Mouse (Mus musculus): ENCODE results near the gene Iqch. TPM values are rescaled to one million over a fixed set of nuclear protein-coding genes. Genes with fewer than 3 reads are reported as not detected.

Gene Iqch
- polyA plus RNA-seq, 1 experiment from 2014 or later = 0.04 TPM

- 86% methylated on average over 2 of the region's 2 CpGs for WGBS
- no peaks in the 10 kb centered on the region for H3K36me3 ChIP-seq
- ATAC-seq (replicated peaks; ENCODE audit: insufficient number of reproducible peaks, insufficient read depth, low FRiP score, low read depth) = no peak
- no peak overlapping the region for H3K4me2 ChIP-seq
- no peaks in the 10 kb centered on the region; the same call in 1 of the 2 replicates for H3K4me1 ChIP-seq (replicated peaks)
- H3K27ac ChIP-seq = no peak overlapping the region
- no peak overlapping the region for H3K4me3 ChIP-seq
- no peaks in the 10 kb centered on the region for H3K9me3 ChIP-seq (replicated peaks)
- H3K9ac ChIP-seq = no peak overlapping the region
- no peaks in the 10 kb centered on the region for H3K27me3 ChIP-seq
Observed at GRCm38 (mm10) chr9:63523937-63524253, 78.4 kb downstream of the Iqch start.

- H3K27ac ChIP-seq = no peak overlapping the region
- ATAC-seq (replicated peaks; ENCODE audit: insufficient number of reproducible peaks, insufficient read depth, low FRiP score, low read depth) = no peak
- H3K27me3 ChIP-seq = no peaks in the 10 kb centered on the region
- no peaks in the 10 kb centered on the region for H3K9me3 ChIP-seq (replicated peaks)
- H3K9ac ChIP-seq = no peak overlapping the region
- H3K4me2 ChIP-seq = no peak overlapping the region
- H3K36me3 ChIP-seq = no peaks in the 10 kb centered on the region
- no peaks in the 10 kb centered on the region; the same call in 1 of the 2 replicates for H3K4me1 ChIP-seq (replicated peaks)
- WGBS = 91% methylated on average over 14 of the region's 14 CpGs
- no peak overlapping the region for H3K4me3 ChIP-seq
Observed at GRCm38 (mm10) chr9:63523251-63523936, 78.9 kb downstream of the Iqch start.

- Histone ChIP-seq H3K4me2 (no peak overlapping the region), H3K36me3 (no peaks in the 10 kb centered on the region), H3K9me3 (replicated peaks) (no peaks in the 10 kb centered on the region), H3K27me3 (no peaks in the 10 kb centered on the region), H3K9ac (no peak overlapping the region), H3K4me1 (replicated peaks) (no peaks in the 10 kb centered on the region), H3K4me3 (no peak overlapping the region), H3K27ac (no peak overlapping the region)
- no peak for ATAC-seq (replicated peaks; ENCODE audit: insufficient number of reproducible peaks, insufficient read depth, low FRiP score, low read depth)
- WGBS = 65% methylated on average over 5 of the region's 5 CpGs
Observed at GRCm38 (mm10) chr9:63512851-63513250, 89.4 kb downstream of the Iqch start.

- ATAC-seq (replicated peaks; ENCODE audit: insufficient number of reproducible peaks, insufficient read depth, low FRiP score, low read depth) = no peak
- Histone ChIP-seq H3K4me2 (no peak overlapping the region), H3K36me3 (no peaks in the 10 kb centered on the region), H3K27me3 (no peaks in the 10 kb centered on the region), H3K9me3 (replicated peaks) (no peaks in the 10 kb centered on the region), H3K9ac (no peak overlapping the region), H3K4me1 (replicated peaks) (no peaks in the 10 kb centered on the region), H3K27ac (no peak overlapping the region), H3K4me3 (no peak overlapping the region)
- WGBS = 71% methylated on average over 4 of the region's 4 CpGs
Observed at GRCm38 (mm10) chr9:63511034-63511433, 91.3 kb downstream of the Iqch start.

GRCm38 (mm10) chr9:63507110-63507509, 95.2 kb downstream of the Iqch start:
- no peak overlapping the region for H3K27ac ChIP-seq
- no peak overlapping the region for H3K4me2 ChIP-seq
- 59% methylated on average over 8 of the region's 8 CpGs for WGBS
- no peak for ATAC-seq (replicated peaks; ENCODE audit: insufficient number of reproducible peaks, insufficient read depth, low FRiP score, low read depth)
- no peak overlapping the region for H3K4me3 ChIP-seq
- H3K9ac ChIP-seq = no peak overlapping the region
- no peaks in the 10 kb centered on the region for H3K36me3 ChIP-seq
- no peaks in the 10 kb centered on the region; the same call in 1 of the 2 replicates for H3K4me1 ChIP-seq (replicated peaks)
- no peaks in the 10 kb centered on the region for H3K9me3 ChIP-seq (replicated peaks)
- no peaks in the 10 kb centered on the region for H3K27me3 ChIP-seq

- no peak for ATAC-seq (replicated peaks; ENCODE audit: insufficient number of reproducible peaks, insufficient read depth, low FRiP score, low read depth)
- Histone ChIP-seq H3K36me3 (no peaks in the 10 kb centered on the region), H3K27me3 (no peaks in the 10 kb centered on the region), H3K9me3 (replicated peaks) (no peaks in the 10 kb centered on the region), H3K4me2 (no peak overlapping the region), H3K4me3 (no peak overlapping the region), H3K27ac (no peak overlapping the region), H3K9ac (no peak overlapping the region), H3K4me1 (replicated peaks) (no peaks in the 10 kb centered on the region; the same call in 1 of the 2 replicates)
- 70% methylated on average over 2 of the region's 2 CpGs for WGBS
Observed at GRCm38 (mm10) chr9:63503890-63504289, 98.4 kb downstream of the Iqch start.

GRCm38 (mm10) chr9:63501516-63501915, 100.8 kb downstream of the Iqch start:
- no peaks in the 10 kb centered on the region for H3K36me3 ChIP-seq
- H3K9ac ChIP-seq = no peak overlapping the region
- no peak overlapping the region for H3K4me2 ChIP-seq
- 89% methylated on average over 1 of the region's 1 CpGs for WGBS
- H3K27me3 ChIP-seq = no peaks in the 10 kb centered on the region
- no peaks in the 10 kb centered on the region; the same call in 1 of the 2 replicates for H3K4me1 ChIP-seq (replicated peaks)
- H3K4me3 ChIP-seq = no peak overlapping the region
- H3K9me3 ChIP-seq (replicated peaks) = no peaks in the 10 kb centered on the region
- ATAC-seq (replicated peaks; ENCODE audit: insufficient number of reproducible peaks, insufficient read depth, low FRiP score, low read depth) = no peak
- no peak overlapping the region for H3K27ac ChIP-seq

GRCm38 (mm10) chr9:63499912-63500311, 102.4 kb downstream of the Iqch start:
- Histone ChIP-seq H3K27ac (no peak overlapping the region), H3K4me3 (no peak overlapping the region), H3K4me1 (replicated peaks) (no peaks in the 10 kb centered on the region; the same call in 1 of the 2 replicates), H3K9me3 (replicated peaks) (no peaks in the 10 kb centered on the region), H3K4me2 (no peak overlapping the region), H3K36me3 (no peaks in the 10 kb centered on the region), H3K27me3 (no peaks in the 10 kb centered on the region), H3K9ac (no peak overlapping the region)
- no peak for ATAC-seq (replicated peaks; ENCODE audit: insufficient number of reproducible peaks, insufficient read depth, low FRiP score, low read depth)
- WGBS = 69% methylated on average over 8 of the region's 8 CpGs

- Histone ChIP-seq H3K4me2 (no peak overlapping the region), H3K36me3 (no peaks in the 10 kb centered on the region), H3K4me1 (replicated peaks) (peaks cover 4% of the 10 kb centered on the region; the same call in 1 of the 2 replicates), H3K9ac (no peak overlapping the region), H3K27me3 (no peaks in the 10 kb centered on the region), H3K4me3 (no peak overlapping the region), H3K9me3 (replicated peaks) (no peaks in the 10 kb centered on the region), H3K27ac (no peak overlapping the region)
- ATAC-seq (replicated peaks; ENCODE audit: insufficient number of reproducible peaks, insufficient read depth, low FRiP score, low read depth) = no peak
- 79% methylated on average over 2 of the region's 2 CpGs for WGBS
Observed at GRCm38 (mm10) chr9:63495786-63496185, 106.5 kb downstream of the Iqch start.

GRCm38 (mm10) chr9:63493746-63494145, 108.5 kb downstream of the Iqch start:
- Histone ChIP-seq H3K9me3 (replicated peaks) (no peaks in the 10 kb centered on the region), H3K9ac (no peak overlapping the region), H3K4me1 (replicated peaks) (peaks cover 4% of the 10 kb centered on the region; the same call in 1 of the 2 replicates), H3K4me3 (no peak overlapping the region), H3K4me2 (no peak overlapping the region), H3K36me3 (no peaks in the 10 kb centered on the region), H3K27ac (no peak overlapping the region), H3K27me3 (no peaks in the 10 kb centered on the region)
- ATAC-seq (replicated peaks; ENCODE audit: insufficient number of reproducible peaks, insufficient read depth, low FRiP score, low read depth) = no peak
- WGBS = 91% methylated on average over 4 of the region's 4 CpGs

- Histone ChIP-seq H3K4me2 (0 out of 2 replicates have a peak overlapping the region, but pooled peaks have one; percentile 5), H3K27ac (no peak overlapping the region), H3K27me3 (no peaks in the 10 kb centered on the region), H3K36me3 (no peaks in the 10 kb centered on the region), H3K4me1 (replicated peaks) (peaks cover 4% of the 10 kb centered on the region; the same call in 1 of the 2 replicates), H3K9ac (no peak overlapping the region), H3K9me3 (replicated peaks) (no peaks in the 10 kb centered on the region), H3K4me3 (no peak overlapping the region)
- no peak for ATAC-seq (replicated peaks; ENCODE audit: insufficient number of reproducible peaks, insufficient read depth, low FRiP score, low read depth)
- WGBS = 9% methylated on average over 9 of the region's 9 CpGs
Observed at GRCm38 (mm10) chr9:63492291-63492690, 110.0 kb downstream of the Iqch start.

Data from heart, embryonic 15.5 days (tissue).